Mouse (Mus musculus) hindbrain, embryonic 14.5 days (tissue): ENCODE data around the gene Sirt7. TPM values are rescaled to one million over a fixed set of nuclear protein-coding genes. Genes with fewer than 3 reads are reported as not detected.

Experiments
- ATAC-seq: fragments of 200-750 bp; cut with Nextera tagmentation; 2 replicates; pipeline ENCODE4 v1.8.0; 2017; ENCODE audit warnings: moderate number of reproducible peaks, mild to moderate bottlenecking, moderate TSS enrichment, moderate library complexity; ENCODE audit not compliant: low FRiP score
- DNase-seq: peaks from one replicate; pipeline ENCODE4 v3.0.0-alpha.2; 2015; ENCODE audit warnings: low spot score
- H3K27ac ChIP-seq: fragments of 300-500 bp; sonication (generic); 2 replicates; pipeline ENCODE4 v1.5.1; 2014; ENCODE audit warnings: mild to moderate bottlenecking, moderate library complexity
- H3K27me3 ChIP-seq: fragments of 300-500 bp; sonication (generic); 2 replicates; pipeline ENCODE4 v1.6.1; 2014; ENCODE audit warnings: mild to moderate bottlenecking, low read length, mixed read lengths; ENCODE audit not compliant: control insufficient read depth, insufficient read depth
- H3K36me3 ChIP-seq: fragments of 300-500 bp; sonication (generic); replicated peaks from 2 replicates; pipeline ENCODE4 v1.6.1; 2014; ENCODE audit not compliant: control insufficient read depth, insufficient read depth
- H3K4me1 ChIP-seq: fragments of 300-500 bp; sonication (generic); replicated peaks from 2 replicates; pipeline ENCODE4 v1.6.1; 2014; ENCODE audit warnings: antibody characterized with exemption, low read length, mixed read lengths; ENCODE audit not compliant: control insufficient read depth, insufficient read depth
- H3K4me2 ChIP-seq: fragments of 300-500 bp; sonication (generic); replicated peaks from 2 replicates; pipeline ENCODE4 v1.6.1; 2014; ENCODE audit warnings: mild to moderate bottlenecking, moderate library complexity
- H3K4me3 ChIP-seq: fragments of 300-500 bp; sonication (generic); replicated peaks from 2 replicates; pipeline ENCODE4 v1.5.1; 2014; ENCODE audit warnings: mild to moderate bottlenecking, low read length
- H3K9ac ChIP-seq: fragments of 300-500 bp; sonication (generic); 2 replicates; pipeline ENCODE4 v1.6.1; 2014
- H3K9me3 ChIP-seq: fragments of 300-500 bp; sonication (generic); 2 replicates; pipeline ENCODE4 v1.6.1; 2016; ENCODE audit warnings: low read length; ENCODE audit not compliant: control insufficient read depth
- WGBS: fragments of 180-500 bp; shearing (Covaris S2); extraction: QIAGEN DNeasy Blood & Tissue Kit; methylation state at CpG from one replicate; pipeline ENCODE4 v1.1.7; 2014; 5-methylcytosine and 5-hydroxymethylcytosine counted together
- polyA plus RNA-seq: library from polyadenylated mRNA; unstranded; fragments of >200 nt; fragmentation: Nextera tagmentation; extraction: Ambion mirVana; gene quantifications from 2 replicates; pipeline ENCODE4 v1.2.1, GENCODE M21; 2014

The Sirt7 gene
- polyA plus RNA-seq, 1 experiment from 2014 or later = 37.0 TPM

DNA sequence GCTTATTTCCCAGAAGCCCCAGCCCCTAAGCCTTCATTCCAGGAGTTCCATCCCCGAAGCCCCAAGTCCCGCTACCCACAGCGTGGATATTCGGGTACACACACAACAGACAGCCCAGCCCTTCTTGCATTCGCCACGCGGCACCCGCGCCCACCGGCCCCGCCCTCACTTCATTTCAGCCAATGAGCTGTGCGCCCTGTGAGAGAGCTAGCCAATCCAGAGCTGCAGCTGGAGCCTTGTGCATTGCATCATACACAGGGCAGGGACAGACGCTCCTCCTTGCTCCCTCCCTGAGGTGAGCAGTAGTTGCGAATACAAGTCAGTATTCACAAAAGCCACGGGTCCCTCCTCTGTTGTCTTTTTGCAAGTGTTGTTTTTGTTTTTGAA lies 18.6 kb upstream of the Sirt7 start, which contains the start of gene Pycr1:
Gene Pycr1 (minus strand): TSS at position 169 of the 387 bp plus-strand sequence.
- Histone ChIP-seq H3K27ac (no peak within 1 kb of the TSS), H3K27me3 (peaks cover 5% of the 10 kb centered on the region; the same call in 1 of the 2 replicates)
- WGBS = 0% methylated on average over 15 of the region's 15 CpGs

DNA sequence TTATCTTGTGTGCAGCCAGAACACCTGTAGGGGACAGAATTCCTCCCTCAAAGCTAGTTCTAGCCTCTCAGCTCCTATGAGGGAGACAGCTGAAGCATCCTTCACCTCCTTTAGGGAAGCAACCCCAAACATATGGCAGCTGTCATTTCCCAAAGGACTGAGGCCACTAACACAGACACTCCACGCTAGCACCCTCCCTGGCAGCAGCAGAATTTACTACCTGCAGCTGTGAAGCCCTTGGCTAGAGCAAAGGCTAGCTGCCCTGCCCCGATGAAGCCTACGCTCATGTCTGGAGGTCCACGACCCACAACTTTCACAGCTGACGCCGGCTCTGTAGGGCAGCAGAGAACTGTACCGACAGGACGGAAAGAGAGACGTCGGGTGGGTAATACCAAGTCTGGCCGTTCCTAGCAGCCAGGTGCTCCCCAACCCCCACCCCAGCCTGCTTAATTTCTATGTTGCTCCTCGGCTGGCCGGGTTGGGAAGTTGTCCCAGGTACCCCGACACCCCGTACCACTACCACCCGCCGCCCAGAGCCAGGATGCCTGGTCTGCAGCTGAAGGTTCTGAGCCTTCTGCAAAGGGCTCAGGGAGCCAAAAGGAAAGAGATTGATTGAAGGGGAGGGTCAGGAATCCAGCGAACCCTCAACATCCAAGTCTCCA lies 18.0 kb upstream of the Sirt7 start:
- peaks cover 15% of the 10 kb centered on the region; the same call in 1 of the 2 replicates for H3K4me1 ChIP-seq
- H3K9ac ChIP-seq = peak overlapping the region; percentile 63
- no peak overlapping the region for H3K27ac ChIP-seq
- DNase-seq (peak; percentile 29), ATAC-seq (peak; percentile 73)
- WGBS = 2% methylated on average over 18 of the region's 18 CpGs
- H3K4me3 ChIP-seq = peak overlapping the region; percentile 42
- peak overlapping the region; percentile 78 for H3K4me2 ChIP-seq
- peaks cover 5% of the 10 kb centered on the region; the same call in 1 of the 2 replicates for H3K27me3 ChIP-seq
- H3K36me3 ChIP-seq = no peaks in the 10 kb centered on the region
- no peaks in the 10 kb centered on the region for H3K9me3 ChIP-seq

More for the DNA sequence above, 18.6 kb upstream of the Sirt7 start, which contains the start of gene Pycr1:
- peak within 1 kb of the TSS; percentile 42 for H3K4me3 ChIP-seq
- peak; percentile 92 for DNase-seq
- peaks cover 18% of the 10 kb centered on the region; the same call in 1 of the 2 replicates for H3K4me1 ChIP-seq
- ATAC-seq = peak; percentile 99
- H3K36me3 ChIP-seq = no peaks in the 10 kb centered on the region
- H3K9me3 ChIP-seq = no peaks in the 10 kb centered on the region
- H3K9ac ChIP-seq = peak within 1 kb of the TSS; percentile 63
- peak within 1 kb of the TSS; percentile 78 for H3K4me2 ChIP-seq

DNA sequence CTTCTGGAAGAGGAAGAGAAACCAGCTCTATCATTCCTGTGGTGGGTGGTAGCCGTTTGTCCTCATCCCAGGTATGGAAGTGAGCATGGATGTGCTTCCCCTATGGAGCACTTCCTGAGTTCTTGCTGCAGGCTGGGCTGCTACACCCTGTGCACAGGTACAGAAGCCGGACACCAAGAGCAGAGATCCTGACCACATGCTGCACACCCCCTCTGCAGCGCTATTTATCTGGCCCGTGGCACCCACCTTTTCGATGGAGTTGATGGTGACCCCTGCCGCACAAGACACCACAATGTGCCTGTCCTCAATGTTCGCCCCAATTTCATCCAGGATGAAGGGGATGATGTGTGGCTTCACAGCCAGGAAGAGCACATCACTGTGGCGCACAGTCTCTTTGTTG lies 16.8 kb upstream of the Sirt7 start:
- ATAC-seq = no peak
- no peaks in the 10 kb centered on the region for H3K9me3 ChIP-seq
- no peaks in the 10 kb centered on the region for H3K36me3 ChIP-seq
- no peak for DNase-seq
- no peak overlapping the region for H3K4me3 ChIP-seq
- WGBS = 92% methylated on average over 8 of the region's 8 CpGs
- peaks cover 5% of the 10 kb centered on the region; the same call in 1 of the 2 replicates for H3K27me3 ChIP-seq
- peaks cover 11% of the 10 kb centered on the region; the same call in 1 of the 2 replicates for H3K4me1 ChIP-seq
- H3K9ac ChIP-seq = no peak overlapping the region
- no peak overlapping the region for H3K27ac ChIP-seq
- H3K4me2 ChIP-seq = no peak overlapping the region

DNA sequence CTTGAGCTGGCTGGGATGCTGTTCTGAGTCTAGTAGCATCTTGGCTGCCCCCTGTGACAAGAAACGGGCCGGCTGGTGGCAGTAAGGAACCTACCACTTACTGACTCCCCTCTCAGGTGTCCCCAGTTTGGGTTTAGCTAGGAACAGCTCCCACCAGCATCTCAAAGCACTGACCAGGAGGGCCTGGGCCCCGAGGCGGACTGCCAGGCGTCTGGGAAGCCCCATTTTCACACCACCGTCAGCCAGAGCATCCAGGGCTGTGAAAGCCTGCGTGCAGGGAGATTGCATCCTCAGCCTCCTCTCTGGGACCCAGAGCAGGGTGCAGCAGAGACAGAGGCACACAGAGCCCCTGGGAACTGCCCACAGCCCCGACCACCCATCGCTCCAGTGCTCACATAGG lies 16.2 kb upstream of the Sirt7 start:
- no peak overlapping the region for H3K4me2 ChIP-seq
- H3K27me3 ChIP-seq = 0 out of 2 replicates have a peak, but pooled peaks cover 1% of the 10 kb centered on the region
- WGBS = 64% methylated on average over 9 of the region's 9 CpGs
- peaks cover 11% of the 10 kb centered on the region; the same call in 1 of the 2 replicates for H3K4me1 ChIP-seq
- no peak overlapping the region for H3K27ac ChIP-seq
- H3K9me3 ChIP-seq = no peaks in the 10 kb centered on the region
- ATAC-seq (no peak), DNase-seq (no peak)
- H3K4me3 ChIP-seq = no peak overlapping the region
- no peaks in the 10 kb centered on the region for H3K36me3 ChIP-seq
- no peak overlapping the region for H3K9ac ChIP-seq

DNA sequence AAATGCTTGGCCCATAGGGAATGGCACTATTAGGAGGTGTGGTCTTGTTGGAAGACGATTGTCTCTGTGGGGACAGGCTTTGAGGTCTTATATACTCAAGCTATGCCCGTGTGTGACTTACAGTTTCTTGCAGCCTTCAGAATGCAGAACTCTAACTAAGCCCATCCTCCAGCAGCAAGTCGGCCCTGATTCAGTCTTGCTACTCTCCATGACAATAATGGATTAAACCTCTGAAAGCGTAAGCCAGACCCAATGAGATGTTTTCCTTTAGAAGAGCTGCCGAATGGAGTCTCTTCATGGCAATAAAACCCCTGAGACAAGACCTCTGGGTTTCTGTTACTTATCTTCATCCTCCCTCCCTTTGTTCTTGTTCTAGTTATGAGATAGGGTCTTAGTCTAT lies 9.8 kb upstream of the Sirt7 start:
- WGBS = 82% methylated on average over 5 of the region's 5 CpGs
- no peak overlapping the region for H3K9ac ChIP-seq
- H3K36me3 ChIP-seq = no peaks in the 10 kb centered on the region
- no peaks in the 10 kb centered on the region for H3K9me3 ChIP-seq
- H3K27me3 ChIP-seq = no peaks in the 10 kb centered on the region
- H3K4me2 ChIP-seq = no peak overlapping the region
- H3K4me1 ChIP-seq = peaks cover 25% of the 10 kb centered on the region
- no peak overlapping the region for H3K4me3 ChIP-seq
- DNase-seq = no peak
- no peak for ATAC-seq
- H3K27ac ChIP-seq = no peak overlapping the region

DNA sequence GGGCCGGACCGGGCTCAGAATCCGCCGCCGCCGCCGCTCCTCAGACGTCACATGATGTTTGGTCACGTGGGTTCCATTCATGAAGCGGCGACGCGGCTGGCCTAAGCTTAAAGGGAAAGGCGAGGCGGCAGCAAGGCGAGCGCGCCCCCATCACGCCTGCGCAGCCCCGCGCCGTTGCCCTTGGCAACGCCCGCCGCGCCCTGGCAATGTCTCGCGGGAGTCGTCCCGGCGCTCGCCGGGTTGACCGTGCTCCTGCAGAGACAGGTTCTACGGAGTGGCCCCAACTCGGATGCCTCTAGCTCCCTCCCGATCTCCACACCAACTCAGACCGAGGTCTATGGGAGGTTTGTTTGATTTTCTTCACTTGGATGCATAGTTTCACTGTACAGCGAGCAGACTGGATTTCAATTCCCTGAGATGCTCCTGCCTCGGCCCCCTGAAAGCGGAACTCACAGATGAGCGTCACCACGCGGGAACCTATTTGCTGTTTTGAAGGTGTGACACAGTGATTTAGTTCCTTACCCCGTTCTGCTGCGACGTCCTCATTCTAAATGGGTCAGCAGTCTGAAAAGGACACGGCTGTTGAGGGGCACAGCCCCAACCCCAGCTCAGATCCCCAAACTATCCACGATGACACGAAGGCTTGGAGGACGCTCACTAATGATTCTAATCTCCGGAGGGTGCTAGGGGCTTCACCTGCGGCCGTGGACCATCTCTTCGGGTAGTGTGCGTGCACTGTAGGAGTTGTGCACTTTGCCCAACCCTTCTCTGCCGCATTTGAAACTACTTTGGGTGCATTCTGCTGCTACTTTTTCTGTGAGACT lies 8.7 kb upstream of the Sirt7 start, which contains the start of gene Mafg:
Gene Mafg (minus strand): TSS at position 81 of the 824 bp plus-strand sequence.
- H3K9ac ChIP-seq = peak within 1 kb of the TSS; percentile 90
- H3K36me3 ChIP-seq = peaks cover 9% of the 10 kb centered on the region
- ATAC-seq = peak; percentile 92
- H3K4me1 ChIP-seq = peaks cover 33% of the 10 kb centered on the region
- H3K4me3 ChIP-seq = peak within 1 kb of the TSS; percentile 89
- peak within 1 kb of the TSS; percentile 94 for H3K4me2 ChIP-seq
- DNase-seq = peak; percentile 96
- WGBS = 12% methylated on average over 56 of the region's 58 CpGs
- H3K9me3 ChIP-seq = no peaks in the 10 kb centered on the region
- H3K27me3 ChIP-seq = no peaks in the 10 kb centered on the region
- peak within 1 kb of the TSS; percentile 89 for H3K27ac ChIP-seq

DNA sequence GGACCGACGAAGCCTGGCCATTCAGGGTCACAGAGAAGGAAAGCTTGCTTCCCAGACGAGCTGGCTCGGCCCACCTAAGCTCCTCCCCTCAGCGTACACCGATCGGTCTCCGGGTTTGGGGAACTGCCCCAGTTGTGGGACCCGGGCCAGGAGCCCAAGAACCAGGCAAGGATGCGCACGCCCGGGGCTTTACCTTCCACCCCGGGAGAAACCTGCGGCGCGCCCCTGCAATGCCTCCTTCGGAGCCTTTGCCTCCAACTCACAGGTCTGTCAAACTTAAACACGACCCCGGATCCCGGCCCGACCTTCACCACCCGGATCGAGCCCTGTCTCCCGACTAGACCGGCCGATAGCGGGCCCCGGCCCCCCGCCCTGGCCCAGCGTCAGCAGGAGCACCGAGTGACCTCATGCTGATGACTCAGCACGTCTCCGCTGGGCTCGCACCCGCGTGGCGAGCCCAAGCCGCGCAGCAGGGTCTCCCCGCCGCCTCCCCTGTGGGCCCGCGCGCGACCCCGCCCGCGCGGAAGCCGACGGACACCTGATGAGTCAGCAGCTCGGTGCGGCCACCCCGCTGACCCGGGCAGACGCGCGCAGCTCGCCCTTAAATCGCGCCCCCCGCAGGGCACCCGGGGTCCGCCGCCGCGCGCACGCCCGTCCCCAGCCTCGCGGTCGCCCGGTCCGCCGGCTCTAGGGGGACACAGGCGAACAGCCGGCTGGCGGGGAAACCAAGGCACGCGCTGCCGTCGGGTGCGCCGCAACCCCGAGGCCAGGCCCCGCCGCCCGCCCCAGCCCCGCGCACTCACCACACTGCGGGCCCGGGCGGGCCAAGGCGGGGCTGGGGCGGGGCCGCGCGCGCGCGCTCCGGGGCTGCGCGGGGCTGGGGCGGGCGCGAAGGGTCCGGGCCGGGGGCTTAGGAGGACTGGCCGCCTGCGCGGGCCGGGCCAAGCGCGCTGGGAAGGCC lies 7.8 kb upstream of the Sirt7 start:
- H3K4me3 ChIP-seq = peak overlapping the region; percentile 89
- H3K9me3 ChIP-seq = no peaks in the 10 kb centered on the region

DNA sequence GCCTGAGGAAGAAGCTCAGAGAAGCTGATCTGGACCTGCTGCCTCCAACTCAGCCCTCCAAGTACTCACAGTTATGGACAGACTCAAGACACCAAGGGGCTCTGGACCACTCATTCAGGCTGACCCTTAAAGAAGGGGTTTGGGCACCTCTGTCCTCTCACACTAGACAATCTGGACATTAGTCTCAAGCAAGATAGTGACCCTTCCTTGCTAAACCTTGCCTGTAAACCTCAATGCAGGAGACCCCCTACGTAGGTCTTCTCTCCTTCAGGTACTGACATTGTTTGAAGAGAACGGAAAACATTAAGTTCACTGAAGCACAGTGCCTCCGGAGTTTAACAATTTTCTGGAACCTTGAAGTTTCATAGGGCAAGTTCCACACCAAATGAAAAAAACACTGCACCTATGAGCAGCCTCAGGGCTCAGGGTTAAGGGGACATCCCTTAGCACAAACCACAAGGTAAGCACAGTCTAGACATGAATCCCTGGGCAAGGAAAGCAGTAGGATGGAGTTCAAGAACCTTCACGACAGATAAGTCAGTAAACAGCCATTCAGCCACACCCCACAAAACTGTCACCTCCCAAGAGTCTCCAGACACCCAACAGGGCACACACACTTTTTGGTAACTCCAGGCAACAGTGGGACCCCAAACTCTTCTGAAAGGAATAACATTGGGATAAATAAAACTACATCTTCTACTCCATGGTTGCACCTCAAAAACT lies 6.8 kb upstream of the Sirt7 start:
- no peak for DNase-seq
- peak overlapping the region; percentile 90 for H3K9ac ChIP-seq
- peak overlapping the region; percentile 89 for H3K4me3 ChIP-seq
- no peaks in the 10 kb centered on the region for H3K27me3 ChIP-seq
- ATAC-seq = no peak
- peak overlapping the region; percentile 94 for H3K4me2 ChIP-seq
- no peaks in the 10 kb centered on the region for H3K9me3 ChIP-seq
- peaks cover 33% of the 10 kb centered on the region for H3K4me1 ChIP-seq
- H3K36me3 ChIP-seq = peaks cover 21% of the 10 kb centered on the region
- 74% methylated on average over 4 of the region's 4 CpGs for WGBS
- peak overlapping the region; percentile 89; the same call in 1 of the 2 replicates for H3K27ac ChIP-seq

More for the DNA sequence above, 7.8 kb upstream of the Sirt7 start:
- under 1% methylated on average over 99 of the region's 116 CpGs for WGBS
- H3K4me2 ChIP-seq = peak overlapping the region; percentile 94
- H3K4me1 ChIP-seq = peaks cover 33% of the 10 kb centered on the region
- H3K9ac ChIP-seq = peak overlapping the region; percentile 90
- peak overlapping the region; percentile 89 for H3K27ac ChIP-seq
- ATAC-seq (peak; percentile 81), DNase-seq (peak; percentile 48)
- no peaks in the 10 kb centered on the region for H3K27me3 ChIP-seq
- peaks cover 12% of the 10 kb centered on the region for H3K36me3 ChIP-seq
